Mouse (Mus musculus) liver, embryonic 14.5 days (tissue): Measurements from ENCODE around the gene Klhl40. TPM values are rescaled to one million over a fixed set of nuclear protein-coding genes. Genes with fewer than 3 reads are reported as not detected.

Experiments
- ATAC-seq: fragments of 200-750 bp; cut with Nextera tagmentation; 2 replicates; pipeline ENCODE4 v1.8.0; 2017; ENCODE audit warnings: moderate number of reproducible peaks, mild to moderate bottlenecking, moderate library complexity; ENCODE audit not compliant: insufficient read depth
- DNase-seq, 3 experiments: peaks; one replicate each; pipeline ENCODE4 v3.0.0-alpha.2; 2012 to 2013; ENCODE audit warnings: low read depth in 3 of 3, low spot score in 3 of 3
- H3K27ac ChIP-seq: fragments of 300-500 bp; sonication (generic); 2 replicates; pipeline ENCODE4 v1.5.1; 2014; ENCODE audit warnings: moderate library complexity, mild to moderate bottlenecking, control low read depth, inconsistent platforms
- H3K27me3 ChIP-seq: fragments of 300-500 bp; sonication (generic); 2 replicates; pipeline ENCODE4 v1.6.1; 2014; ENCODE audit warnings: mild to moderate bottlenecking, low read length, moderate library complexity; ENCODE audit not compliant: control insufficient read depth, insufficient read depth
- H3K36me3 ChIP-seq: fragments of 300-500 bp; sonication (generic); replicated peaks from 2 replicates; pipeline ENCODE4 v1.6.1; 2014; ENCODE audit warnings: low read depth; ENCODE audit not compliant: control insufficient read depth, insufficient read depth
- H3K4me1 ChIP-seq, 2 experiments: fragments of 200-500 bp in 1 of 2; fragments of 300-500 bp in 1 of 2; sonication (generic) in 1 of 2; replicated peaks; 2 replicates each; pipeline ENCODE4 v1.6.1; 2012 to 2014; ENCODE audit warnings: antibody characterized with exemption in 1 of 2, inconsistent platforms in 1 of 2, low read length in 1 of 2; ENCODE audit not compliant: control insufficient read depth in 2 of 2, insufficient read depth in 2 of 2
- H3K4me2 ChIP-seq: fragments of 300-500 bp; sonication (generic); 2 replicates; pipeline ENCODE4 v1.6.1; 2014; ENCODE audit warnings: low read depth, mild to moderate bottlenecking, control low read depth, moderate library complexity
- H3K4me3 ChIP-seq, 2 experiments: fragments of 200-500 bp in 1 of 2; fragments of 300-500 bp in 1 of 2; sonication (generic) in 1 of 2; 2 replicates each; pipeline ENCODE4 v1.5.1; 2012 to 2014; ENCODE audit warnings: low read depth in 2 of 2, low read length in 2 of 2, mild to moderate bottlenecking in 2 of 2, control low read depth in 1 of 2, inconsistent platforms in 1 of 2, moderate library complexity in 1 of 2; ENCODE audit not compliant: insufficient read depth in 1 of 2
- H3K9ac ChIP-seq: fragments of 300-500 bp; sonication (generic); replicated peaks from 2 replicates; pipeline ENCODE4 v1.6.1; 2014; ENCODE audit warnings: mild to moderate bottlenecking, control low read depth, moderate library complexity
- H3K9me3 ChIP-seq: fragments of 300-500 bp; sonication (generic); 2 replicates; pipeline ENCODE4 v1.6.1; 2016; ENCODE audit warnings: low read length, mixed read lengths; ENCODE audit not compliant: control insufficient read depth
- CTCF ChIP-seq: IDR thresholded peaks from 2 replicates; pipeline ENCODE4 v1.5.1; 2016; ENCODE audit warnings: antibody characterized with exemption, low read depth, control low read depth
- EP300 ChIP-seq: IDR thresholded peaks from 2 replicates; pipeline ENCODE4 v1.6.1; 2016; ENCODE audit warnings: antibody characterized with exemption, low read depth
- WGBS: fragments of 180-500 bp; shearing (Covaris S2); extraction: QIAGEN DNeasy Blood & Tissue Kit; methylation state at CpG from one replicate; pipeline ENCODE4 v1.1.7; 2014; ENCODE audit not compliant: insufficient replicate concordance; 5-methylcytosine and 5-hydroxymethylcytosine counted together
- polyA plus RNA-seq, 2 experiments: library from polyadenylated mRNA; depleted of rRNA in 1 of 2; stranded (reverse) in 1 of 2; unstranded in 1 of 2; fragments of >200 nt; fragmentation: Nextera tagmentation in 1 of 2; extraction: Ambion mirVana in 1 of 2; gene quantifications; 2 replicates each; pipeline versions ENCODE4 v1.2.1 to v1.2.3; 2012 to 2014

Gene Klhl40
- polyA plus RNA-seq, 2 experiments = not detected

GRCm38 (mm10) chr9:121775951-121776350, 1.5 kb upstream of the Klhl40 start:
- Histone ChIP-seq H3K27ac (no peak overlapping the region), H3K4me1 (no peaks in the 10 kb centered on the region), H3K4me2 (no peak overlapping the region), H3K9me3 (no peaks in the 10 kb centered on the region), H3K27me3 (peaks cover 18% of the 10 kb centered on the region), H3K4me3 (no peak overlapping the region), H3K36me3 (no peaks in the 10 kb centered on the region), H3K9ac (no peak overlapping the region)
- no peak for DNase-seq
- no peak for TF ChIP-seq EP300
- no peak for TF ChIP-seq CTCF
- WGBS = 60% methylated on average over 10 of the region's 10 CpGs
- no peak for ATAC-seq

- WGBS = 53% methylated on average over 7 of the region's 7 CpGs
- Histone ChIP-seq H3K4me3 (no peak overlapping the region), H3K4me1 (no peaks in the 10 kb centered on the region), H3K36me3 (no peaks in the 10 kb centered on the region), H3K27me3 (peaks cover 18% of the 10 kb centered on the region), H3K9me3 (no peaks in the 10 kb centered on the region), H3K4me2 (no peak overlapping the region), H3K9ac (no peak overlapping the region), H3K27ac (no peak overlapping the region)
- DNase-seq (no peak), ATAC-seq (no peak)
- TF ChIP-seq EP300 = no peak
- no peak for TF ChIP-seq CTCF
These were observed 896 bp upstream of the Klhl40 start for GRCm38 (mm10) chr9:121776511-121776910.

DNA sequence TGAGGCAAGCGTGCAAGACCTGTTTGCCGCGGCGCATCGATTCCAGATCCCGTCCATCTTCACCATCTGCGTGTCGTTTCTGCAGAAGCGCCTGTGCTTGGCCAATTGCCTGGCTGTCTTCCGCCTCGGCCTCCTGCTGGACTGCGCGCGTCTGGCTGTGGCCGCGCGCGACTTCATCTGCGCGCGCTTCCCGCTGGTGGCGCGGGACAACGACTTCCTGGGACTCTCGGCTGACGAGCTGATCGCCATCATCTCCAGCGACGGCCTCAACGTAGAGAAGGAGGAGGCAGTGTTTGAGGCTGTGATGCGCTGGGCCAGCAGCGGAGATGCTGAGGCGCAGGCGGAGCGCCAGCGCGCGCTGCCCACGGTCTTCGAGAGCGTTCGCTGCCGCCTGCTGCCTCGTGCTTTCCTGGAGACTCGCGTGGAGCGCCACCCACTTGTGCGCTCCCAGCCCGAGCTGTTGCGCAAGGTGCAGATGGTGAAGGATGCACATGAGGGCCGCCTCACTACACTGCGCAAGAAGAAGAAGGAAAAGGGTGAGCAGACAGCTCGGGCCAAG, 738 bp downstream of the Klhl40 start:
- Histone ChIP-seq H3K9me3 (no peaks in the 10 kb centered on the region), H3K4me1 (no peaks in the 10 kb centered on the region), H3K36me3 (no peaks in the 10 kb centered on the region), H3K4me3 (no peak overlapping the region), H3K9ac (no peak overlapping the region), H3K4me2 (no peak overlapping the region), H3K27ac (no peak overlapping the region), H3K27me3 (peaks cover 18% of the 10 kb centered on the region)
- WGBS = 12% methylated on average over 54 of the region's 54 CpGs
- DNase-seq (no peak), ATAC-seq (no peak)
- TF ChIP-seq EP300 = no peak
- no peak for TF ChIP-seq CTCF

- H3K27me3 ChIP-seq = no peaks in the 10 kb centered on the region
- no peak for DNase-seq
- H3K36me3 ChIP-seq = no peaks in the 10 kb centered on the region
- ATAC-seq = no peak
- H3K9ac ChIP-seq = no peak overlapping the region
- 71% methylated on average over 12 of the region's 12 CpGs for WGBS
- H3K4me3 ChIP-seq = no peak overlapping the region
- no peaks in the 10 kb centered on the region for H3K9me3 ChIP-seq
- no peak overlapping the region for H3K4me2 ChIP-seq
- TF ChIP-seq EP300 (no peak), CTCF (no peak)
- H3K4me1 ChIP-seq = no peaks in the 10 kb centered on the region
- no peak overlapping the region for H3K27ac ChIP-seq
These were observed 7.4 kb downstream of the Klhl40 start for GRCm38 (mm10) chr9:121784801-121785200.

GRCm38 (mm10) chr9:121785261-121785660, 7.9 kb downstream of the Klhl40 start:
- H3K4me1 ChIP-seq = no peaks in the 10 kb centered on the region
- H3K9ac ChIP-seq = no peak overlapping the region
- no peaks in the 10 kb centered on the region for H3K9me3 ChIP-seq
- H3K4me3 ChIP-seq = no peak overlapping the region
- WGBS = 55% methylated on average over 8 of the region's 8 CpGs
- ATAC-seq (no peak), DNase-seq (no peak)
- H3K27ac ChIP-seq = no peak overlapping the region
- H3K36me3 ChIP-seq = no peaks in the 10 kb centered on the region
- TF ChIP-seq EP300 = no peak
- TF ChIP-seq CTCF = no peak
- H3K27me3 ChIP-seq = no peaks in the 10 kb centered on the region
- H3K4me2 ChIP-seq = no peak overlapping the region

GRCm38 (mm10) chr9:121786359-121786758, 9.0 kb downstream of the Klhl40 start:
- Histone ChIP-seq H3K9ac (no peak overlapping the region), H3K4me3 (no peak overlapping the region), H3K4me1 (no peaks in the 10 kb centered on the region), H3K27me3 (no peaks in the 10 kb centered on the region), H3K9me3 (no peaks in the 10 kb centered on the region), H3K27ac (no peak overlapping the region), H3K36me3 (no peaks in the 10 kb centered on the region), H3K4me2 (no peak overlapping the region)
- 55% methylated on average over 2 of the region's 2 CpGs for WGBS
- DNase-seq (no peak), ATAC-seq (no peak)
- no peak for TF ChIP-seq EP300
- TF ChIP-seq CTCF = no peak
